Mouse (Mus musculus): ENCODE results near the gene Ranbp3.

Ranbp3 gene

GRCm38 (mm10) chr17:56761077-56761476 lies 88.0 kb downstream of the Ranbp3 start:
- intact Hi-C loops (cut with DNase I), result no loop called here

Data from adrenal gland (tissue).